Mouse (Mus musculus) megakaryocyte, adult 5-6 weeks (primary cell): ENCODE measurements around the gene Mmp1b. TPM values are rescaled to one million over a fixed set of nuclear protein-coding genes. Genes with fewer than 3 reads are reported as not detected.
"Not testable (repeated sequence)": the region's sequence is repeated elsewhere in the genome, so short reads cannot be mapped to it uniquely, and the experiment has no call there.

Source experiments
- ATAC-seq: 2 replicates; pipeline ENCODE4 v1.8.0; 2016; ENCODE audit warnings: mild to moderate bottlenecking, inconsistent platforms; ENCODE audit not compliant: poor library complexity, severe bottlenecking
- total RNA-seq, 2 experiments: library from RNA; stranded (forward) in 1 of 2; stranded (reverse) in 1 of 2; fragments of 153-499, 151-499 nt in 1 of 2; fragments of 221-1000, 200-1000 nt in 1 of 2; gene quantifications; 2 replicates each; pipeline versions ENCODE4 v1.2.3 to v1.2.4; 2015 to 2017

The Mmp1b gene
- total RNA-seq (2015) (not detected in 2 replicates), total RNA-seq (2017) (not detected in 2 replicates)

DNA sequence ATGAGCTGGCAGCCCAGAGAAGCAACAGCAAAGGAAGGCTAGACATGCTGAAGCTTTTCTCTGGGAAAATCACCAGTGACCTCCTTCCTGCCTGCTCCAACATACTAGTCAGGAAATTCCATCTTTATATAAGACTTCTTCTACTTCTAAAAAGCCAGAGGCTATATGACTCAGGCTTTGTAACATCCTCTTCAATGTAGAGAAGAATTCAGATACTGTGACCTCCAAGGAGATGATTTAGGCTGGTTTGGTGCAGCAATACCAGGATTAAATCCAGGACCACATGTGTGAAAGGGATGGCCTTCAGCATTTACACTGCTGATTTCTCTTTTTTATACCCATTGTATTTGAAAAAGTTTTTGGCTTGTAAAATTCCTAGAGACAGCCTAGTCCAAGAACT is at the start of gene Mmp1b:
Gene Mmp1b, minus strand, starts transcription at position 101 of the 400 bp plus-strand sequence.
- ATAC-seq = no peak

DNA sequence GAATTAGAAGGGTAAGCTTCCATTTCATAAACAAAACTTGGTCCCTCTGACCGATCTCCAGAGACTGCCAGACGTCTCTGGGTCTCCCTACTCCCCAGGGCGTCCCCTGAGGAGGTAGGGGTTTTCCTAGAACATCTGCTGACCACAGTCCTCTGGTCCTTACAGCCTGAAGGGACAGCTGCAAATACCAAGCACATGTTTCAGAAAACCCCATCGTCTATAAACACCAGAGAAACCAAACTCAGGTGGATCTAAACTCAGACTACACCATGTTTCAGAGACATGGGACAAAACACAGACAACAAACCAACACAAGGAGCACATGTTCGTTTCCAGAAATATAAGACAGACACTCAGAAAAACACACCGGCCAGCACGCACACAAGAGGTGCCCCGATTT is 8.7 kb upstream of the Mmp1b start:
- ATAC-seq = not testable (repeated sequence)

DNA sequence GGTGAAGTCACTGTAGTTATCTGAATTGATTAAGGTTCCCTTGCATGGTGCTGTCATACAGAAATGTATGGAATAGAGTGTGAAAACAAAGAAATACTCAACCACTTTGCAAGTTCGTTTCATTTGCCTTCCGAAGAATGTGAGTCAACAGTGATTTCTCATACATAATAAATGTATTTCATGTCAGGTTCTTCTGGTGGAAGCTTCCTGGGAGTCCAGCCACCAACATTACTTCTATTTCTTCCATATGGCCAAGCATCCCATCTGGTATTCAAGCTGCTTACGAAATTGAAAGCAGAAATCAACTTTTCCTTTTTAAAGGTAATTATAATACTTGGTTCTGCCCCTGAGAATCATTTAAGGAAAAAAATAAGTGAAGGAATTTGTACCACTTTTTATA is 33.3 kb downstream of the Mmp1b start:
- ATAC-seq = no peak

DNA sequence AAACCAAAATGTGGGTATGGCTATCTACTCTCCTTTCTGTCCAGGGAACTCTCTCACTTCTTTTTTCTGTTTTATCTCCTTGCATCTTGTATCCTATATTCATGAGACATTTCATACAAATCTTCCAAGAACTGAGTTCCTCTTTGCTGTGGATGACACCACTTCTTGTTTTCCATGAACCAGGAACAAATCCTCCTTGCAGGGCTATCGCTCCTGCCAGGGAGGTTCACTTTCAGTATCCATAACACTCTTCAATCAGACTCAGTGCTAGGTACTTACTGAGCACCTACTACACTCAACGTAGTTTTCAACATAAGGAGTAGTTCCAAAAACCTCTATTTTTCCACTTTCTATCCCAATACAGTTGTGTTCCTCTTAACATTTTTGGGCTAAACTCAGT is 42.3 kb downstream of the Mmp1b start:
- ATAC-seq = peak; percentile 81

DNA sequence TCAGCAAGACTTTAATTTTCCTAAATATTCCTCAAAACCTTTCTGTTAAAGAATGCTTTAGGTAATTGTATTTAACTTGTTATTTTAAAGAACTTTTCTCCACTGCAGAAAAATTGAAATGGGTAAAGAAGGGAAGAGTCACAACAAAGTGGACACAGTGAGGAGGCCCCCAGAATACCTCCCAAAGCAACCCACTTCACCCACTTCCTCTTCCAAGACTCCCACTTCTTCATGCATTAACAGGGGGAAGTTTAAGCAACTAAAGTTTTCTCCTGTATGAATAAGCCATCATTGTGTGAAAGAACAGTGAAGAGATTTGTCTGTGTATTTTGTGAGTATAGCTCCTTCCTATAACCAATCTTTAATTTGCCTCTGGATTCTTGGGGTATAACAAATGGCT is 43.7 kb downstream of the Mmp1b start, which contains the start of gene Mmp12:
Gene Mmp12, plus strand, starts transcription at position 275 of the 400 bp plus-strand sequence.
- ATAC-seq = peak; percentile 66

DNA sequence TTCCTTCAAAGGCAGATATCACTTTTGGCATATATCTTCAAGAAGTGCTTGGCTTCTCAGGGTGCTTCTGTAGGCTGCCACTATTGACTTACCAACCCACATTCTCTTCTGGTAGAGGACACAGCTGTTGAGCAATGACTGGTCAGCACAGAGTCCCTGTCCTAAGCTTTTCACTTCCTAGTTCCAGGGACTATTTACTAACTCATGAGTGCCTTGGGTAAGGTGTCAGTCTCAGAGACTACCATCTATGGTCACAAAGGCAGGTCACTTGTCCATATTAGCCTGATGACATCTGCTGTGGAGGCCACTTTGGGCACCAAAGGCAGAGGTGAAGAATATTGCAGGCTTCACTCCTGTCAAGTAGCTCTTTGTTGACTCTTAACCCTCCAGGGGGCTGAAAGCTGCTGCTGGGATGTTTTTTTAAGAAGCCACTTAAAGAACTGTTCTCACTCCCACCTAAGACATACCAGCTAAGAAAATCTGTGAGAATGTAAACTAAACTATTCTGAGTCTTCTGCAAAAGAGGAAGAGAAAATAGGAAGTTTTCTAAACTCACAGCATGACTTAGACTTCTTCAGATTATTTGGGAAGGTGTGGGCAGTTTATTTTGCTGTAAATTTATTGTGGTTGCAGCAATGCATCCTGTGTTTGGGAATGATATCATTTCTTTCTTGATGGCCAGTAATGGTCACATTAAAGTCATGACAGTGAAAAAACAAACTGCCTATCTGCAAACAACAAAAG is 50.9 kb downstream of the Mmp1b start:
- peak; percentile 79 for ATAC-seq

DNA sequence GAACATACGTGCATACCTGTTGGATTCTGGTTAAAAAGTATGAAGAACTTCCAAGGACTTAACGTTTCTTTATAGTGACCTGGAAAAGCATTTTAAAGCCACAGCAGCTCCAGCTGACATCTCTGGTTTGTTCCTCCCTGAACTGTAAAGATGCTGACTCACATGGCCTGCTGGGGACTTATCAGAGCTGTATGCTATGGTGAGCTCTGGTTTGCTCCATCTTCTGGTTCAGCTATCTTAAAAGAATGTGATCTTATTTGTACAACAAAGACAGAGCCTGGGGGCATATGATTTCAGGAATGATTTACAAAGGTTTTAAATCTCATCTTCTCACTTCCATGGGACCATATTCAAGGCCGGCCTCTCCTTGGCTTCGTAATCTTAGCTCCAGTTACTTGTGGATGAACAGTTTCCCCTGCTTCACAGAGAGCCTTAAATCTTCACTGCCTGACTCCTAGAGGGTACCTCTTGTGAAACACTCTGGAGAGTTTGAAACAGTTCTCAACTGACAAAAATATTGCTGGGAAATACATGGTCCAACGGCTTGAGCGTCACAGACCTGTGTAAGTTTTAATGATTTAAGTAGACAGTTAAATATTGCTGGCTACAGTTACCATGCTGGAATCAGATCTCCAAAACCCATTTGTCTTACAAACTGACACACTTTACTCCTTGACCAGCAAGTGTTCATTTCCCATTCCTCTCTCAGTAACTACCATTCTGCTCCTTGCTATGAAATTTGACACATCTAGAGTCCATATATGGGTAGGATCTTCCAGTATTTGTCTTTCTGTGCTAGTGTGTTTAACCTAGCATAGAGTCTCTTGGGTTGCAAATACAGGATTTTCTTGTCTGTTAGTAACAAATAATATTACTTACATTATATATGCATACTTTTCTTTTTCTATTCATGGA is 51.8 kb downstream of the Mmp1b start:
- no peak for ATAC-seq

DNA sequence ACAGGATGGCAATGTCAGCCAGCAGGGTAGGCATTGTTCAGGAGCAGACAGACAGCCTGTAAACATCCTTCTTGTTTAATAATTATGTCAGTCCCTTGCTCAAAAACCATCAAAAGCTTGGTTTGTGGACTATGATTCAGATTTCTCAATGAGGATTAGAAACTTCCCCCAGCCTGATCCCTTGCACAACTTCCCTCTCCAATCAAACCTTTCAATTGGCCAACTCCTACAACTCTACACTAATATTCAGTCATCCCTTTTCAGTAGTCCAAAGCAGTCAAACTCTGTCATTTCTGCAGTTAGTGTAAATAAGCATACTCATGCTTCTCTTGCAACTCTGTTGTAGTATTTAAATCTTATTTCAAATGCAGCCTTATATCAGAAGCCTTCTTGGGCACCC is 56.0 kb downstream of the Mmp1b start:
- peak; percentile 87 for ATAC-seq

Other genes starting within 250 kb of the Mmp1b start
- gene Dync2h1, start 203.6 kb downstream of the Mmp1b start, total RNA-seq (2015) = 1.6 and 3.1 TPM in 2 replicates
- 3.2 and 4.9 TPM in 2 replicates for gene Dync2h1, start 203.6 kb downstream of the Mmp1b start, total RNA-seq (2017)
- gene Dcun1d5, start 203.5 kb downstream of the Mmp1b start, total RNA-seq (2015) = 78.9 and 80.8 TPM in 2 replicates
- 69.1 and 70.8 TPM in 2 replicates for gene Dcun1d5, start 203.5 kb downstream of the Mmp1b start, total RNA-seq (2017)
- 0.36 and 0.39 TPM in 2 replicates for gene Mmp13, start 115.5 kb downstream of the Mmp1b start, total RNA-seq (2015)
- gene Mmp13, start 115.5 kb downstream of the Mmp1b start, total RNA-seq (2017) = 0.08 and 0.48 TPM in 2 replicates
- gene Mmp12, start 43.7 kb downstream of the Mmp1b start, total RNA-seq (2015) = not detected in 2 replicates
- gene Mmp12, start 43.7 kb downstream of the Mmp1b start, total RNA-seq (2017) = 0.07 TPM in 1 of 2 replicates, not detected in the other
- not detected in 2 replicates for gene Mmp3, start 57.8 kb upstream of the Mmp1b start, total RNA-seq (2015)
- gene Mmp3, start 57.8 kb upstream of the Mmp1b start, total RNA-seq (2017) = not detected in 2 replicates
- gene Mmp10, start 114.3 kb upstream of the Mmp1b start, total RNA-seq (2015) = not detected in 2 replicates
- gene Mmp10, start 114.3 kb upstream of the Mmp1b start, total RNA-seq (2017) = not detected in 2 replicates
- 404 and 435 TPM in 2 replicates for gene Mmp8, start 170.4 kb upstream of the Mmp1b start, total RNA-seq (2015)
- 512 and 543 TPM in 2 replicates for gene Mmp8, start 170.4 kb upstream of the Mmp1b start, total RNA-seq (2017)
- 0.13 and 0.21 TPM in 2 replicates for gene Mmp27, start 183.3 kb upstream of the Mmp1b start, total RNA-seq (2015)
- gene Mmp27, start 183.3 kb upstream of the Mmp1b start, total RNA-seq (2017) = 0.45 and 0.66 TPM in 2 replicates
- gene Mmp20, start 240.2 kb upstream of the Mmp1b start, total RNA-seq (2015) = not detected in 2 replicates
- gene Mmp20, start 240.2 kb upstream of the Mmp1b start, total RNA-seq (2017) = not detected in 2 replicates